Mouse (Mus musculus) retina, adult 2 months (tissue): ENCODE measurements at regions not wholly inside any gene's neighbourhood (a gene's known extent, or its start where the extent isn't known, plus 50 kb on each side); places are given as distances from the start of the nearest gene placed in this dataset.
A peak's percentile ranks its signal among the peaks of the same experiment; 100 is the strongest.

ENCODE experiments used
- DNase-seq: peaks from one replicate; pipeline ENCODE4 v3.0.0-alpha.2; 2012; ENCODE audit warnings: low read depth, low spot score

GRCm38 (mm10) chr5:60599460-60600299 is 1208.9 kb upstream of the G6pd2 start:
- DNase-seq: no peak

- DNase-seq: no peak
These were observed 1208.3 kb upstream of the G6pd2 start for GRCm38 (mm10) chr5:60600300-60600648.

DNA sequence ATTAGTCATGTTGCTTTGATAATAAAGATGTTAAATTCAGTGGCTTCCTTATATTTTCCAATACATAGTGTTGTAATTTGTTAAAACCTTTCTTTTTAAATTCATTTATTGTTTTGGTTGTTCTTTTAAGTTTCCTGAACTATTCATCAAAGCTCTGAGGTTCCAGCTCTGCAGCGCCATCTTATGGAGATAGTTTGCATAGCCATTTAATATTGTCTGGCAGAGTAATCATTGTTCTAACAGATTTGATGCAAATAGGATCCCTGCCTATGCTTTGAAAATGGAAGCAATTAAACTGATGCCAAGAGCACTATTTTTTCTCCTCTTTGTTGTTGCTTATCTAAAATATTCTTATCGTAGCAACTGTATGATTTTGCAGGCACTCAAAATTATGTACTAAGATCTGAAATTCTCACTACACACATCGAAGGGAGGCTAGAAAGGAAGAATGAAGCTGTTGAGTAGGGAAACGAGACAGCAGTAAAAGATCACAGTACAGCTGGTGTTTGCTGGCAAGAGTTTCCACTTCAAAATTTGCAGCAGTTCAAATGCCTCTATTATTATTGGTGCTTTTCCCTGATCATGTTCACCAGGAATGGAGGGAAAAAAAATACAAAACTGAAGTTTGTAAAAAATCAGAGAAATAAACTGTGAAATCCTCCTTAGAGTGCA is 1199.5 kb upstream of the G6pd2 start:
- peak; percentile 26 for DNase-seq
